Mouse (Mus musculus) CH12.LX (cell line): Measurements from ENCODE around the gene Lrrc18.

Experiments used
- CTCF ChIP-seq, 2 experiments: IDR thresholded peaks in 1 of 2; conservative IDR thresholded peaks in 1 of 2; 2 replicates each; pipeline ENCODE4 v1.5.1; 2011 to 2012; ENCODE audit warnings: low read depth in 2 of 2, low read length in 2 of 2, improper control_type of control experiment in 1 of 2, inconsistent platforms in 1 of 2, mild to moderate bottlenecking in 1 of 2, moderate library complexity in 1 of 2
- EP300 ChIP-seq: IDR thresholded peaks from 2 replicates; pipeline ENCODE4 v1.6.1; 2011; ENCODE audit warnings: low read length, improper control_type of control experiment
- MXI1 ChIP-seq: IDR thresholded peaks from 2 replicates; pipeline ENCODE4 v1.6.1; 2011; ENCODE audit warnings: mild to moderate bottlenecking, low read depth, low read length, improper control_type of control experiment
- NELFE ChIP-seq: IDR thresholded peaks from 2 replicates; pipeline ENCODE4 v1.6.1; 2011; ENCODE audit warnings: low read depth, low read length, improper control_type of control experiment
- POLR2A ChIP-seq: IDR thresholded peaks from 2 replicates; pipeline ENCODE4 v1.6.1; 2011; ENCODE audit warnings: low read depth, mild to moderate bottlenecking, improper control_type of control experiment, low read length
- RAD21 ChIP-seq: IDR thresholded peaks from 2 replicates; pipeline ENCODE4 v1.6.1; 2011; ENCODE audit warnings: low read depth, mild to moderate bottlenecking, low read length, improper control_type of control experiment, moderate library complexity
- ZMIZ1 ChIP-seq: IDR thresholded peaks from 2 replicates; pipeline ENCODE4 v1.6.1; 2012; ENCODE audit warnings: low read depth, mild to moderate bottlenecking, inconsistent platforms, low read length, improper control_type of control experiment
- ZNF384 ChIP-seq: IDR thresholded peaks from 2 replicates; pipeline ENCODE4 v1.6.1; 2012; ENCODE audit warnings: low read depth, low read length, improper control_type of control experiment, inconsistent platforms

DNA sequence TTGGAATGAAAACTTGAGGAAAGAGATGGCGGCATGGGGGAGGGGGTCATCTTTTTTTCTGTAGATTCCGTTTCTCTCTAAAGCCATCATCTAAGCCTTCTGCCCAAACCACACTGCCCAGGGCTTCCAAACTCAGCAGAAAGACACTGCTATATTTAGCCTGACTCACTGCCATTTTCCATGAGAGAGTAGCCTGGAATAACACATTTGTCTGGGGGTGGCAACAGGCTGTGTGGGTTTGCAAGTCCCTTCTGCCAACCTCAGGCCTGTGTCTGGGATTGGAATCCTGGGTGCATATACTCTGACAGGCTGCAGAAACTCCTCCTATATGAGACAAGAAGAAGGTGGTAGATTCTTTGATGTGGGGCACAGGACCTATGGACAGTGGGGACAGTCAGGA, 43.7 kb upstream of the Lrrc18 start:
- TF ChIP-seq CTCF (conservative IDR thresholded peaks at IDR 0.05 in 1 of 2, IDR thresholded peaks at IDR 0.05 in 1 of 2; ENCODE audit: low read depth in 2 of 2, low read length in 2 of 2) (no peak), ZNF384 (no peak), RAD21 (no peak), MXI1 (no peak), POLR2A (no peak), NELFE (no peak), ZMIZ1 (no peak), EP300 (no peak)
